Mouse (Mus musculus) lung, adult 2 months (tissue): ENCODE measurements around the gene Il20.

Experiments
- CTCF ChIP-seq: fragments of 200-500 bp; IDR thresholded peaks from 2 replicates; pipeline ENCODE4 v1.5.1; 2011; ENCODE audit warnings: mild to moderate bottlenecking, low read length, control low read depth; ENCODE audit not compliant: insufficient read depth
- POLR2A ChIP-seq: fragments of 200-500 bp; IDR thresholded peaks from 2 replicates; pipeline ENCODE4 v1.6.1; 2011; ENCODE audit warnings: low read depth, mild to moderate bottlenecking, control low read depth, low read length, borderline replicate concordance; ENCODE audit errors: extremely low read depth

DNA sequence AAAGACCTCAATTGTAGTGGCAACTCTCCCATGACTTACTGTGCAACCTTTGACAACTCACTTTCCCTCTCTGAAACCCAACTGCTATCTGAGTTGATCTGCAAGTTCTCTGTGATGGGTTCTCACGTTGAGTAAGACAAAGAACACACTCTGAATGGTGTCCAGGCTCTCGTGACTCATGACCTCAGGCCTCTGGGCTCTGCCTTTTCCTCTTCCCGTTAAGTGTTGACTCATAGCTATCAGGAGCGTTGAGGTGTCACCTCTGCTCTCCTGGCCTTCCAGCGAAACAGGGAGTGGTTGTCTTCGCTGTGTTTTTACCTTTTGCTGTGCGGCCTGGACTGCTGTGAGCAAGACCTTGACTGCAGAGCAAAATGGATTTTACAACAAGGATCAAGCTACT, 8.7 kb downstream of the Il20 start:
- no peak for TF ChIP-seq POLR2A
- no peak for TF ChIP-seq CTCF
